Mouse (Mus musculus) stomach, embryonic 16.5 days (tissue): ENCODE results near the gene Ppp1r37. TPM values are rescaled to one million over a fixed set of nuclear protein-coding genes. Genes with fewer than 3 reads are reported as not detected.
A peak's percentile ranks its signal among the peaks of the same experiment; 100 is the strongest.

Experiments used
- ATAC-seq: fragments of 200-750 bp; cut with Nextera tagmentation; 2 replicates; pipeline ENCODE4 v1.8.0; 2017; ENCODE audit warnings: moderate number of reproducible peaks, moderate TSS enrichment; ENCODE audit not compliant: insufficient read depth, low FRiP score
- H3K27ac ChIP-seq: fragments of 300-500 bp; sonication (generic); 2 replicates; pipeline ENCODE4 v1.5.1; 2014; ENCODE audit warnings: low read length
- H3K27me3 ChIP-seq: fragments of 300-500 bp; sonication (generic); 2 replicates; pipeline ENCODE4 v1.6.1; 2014; ENCODE audit warnings: low read length, control low read depth, mixed read lengths; ENCODE audit not compliant: control insufficient read depth, insufficient read depth
- H3K36me3 ChIP-seq: fragments of 300-500 bp; sonication (generic); 2 replicates; pipeline ENCODE4 v1.6.1; 2014; ENCODE audit warnings: low read length; ENCODE audit not compliant: control insufficient read depth, insufficient read depth
- H3K4me1 ChIP-seq: fragments of 300-500 bp; sonication (generic); 2 replicates; pipeline ENCODE4 v1.6.1; 2014; ENCODE audit warnings: low read length, control low read depth, mixed read lengths; ENCODE audit not compliant: control insufficient read depth, insufficient read depth
- H3K4me2 ChIP-seq: fragments of 300-500 bp; sonication (generic); 2 replicates; pipeline ENCODE4 v1.6.1; 2014; ENCODE audit warnings: low read depth, low read length, mixed read lengths
- H3K4me3 ChIP-seq: fragments of 300-500 bp; sonication (generic); replicated peaks from 2 replicates; pipeline ENCODE4 v1.5.1; 2014; ENCODE audit warnings: mild to moderate bottlenecking, low read length
- H3K9ac ChIP-seq: fragments of 300-500 bp; sonication (generic); 2 replicates; pipeline ENCODE4 v1.6.1; 2014; ENCODE audit warnings: low read length
- H3K9me3 ChIP-seq: fragments of 300-500 bp; sonication (generic); replicated peaks from 2 replicates; pipeline ENCODE4 v1.6.1; 2016; ENCODE audit warnings: low read length, control low read depth; ENCODE audit not compliant: control insufficient read depth
- WGBS: fragments of 180-500 bp; shearing (Covaris S2); extraction: QIAGEN DNeasy Blood & Tissue Kit; methylation state at CpG from one replicate; pipeline ENCODE4 v1.1.7; 2014; 5-methylcytosine and 5-hydroxymethylcytosine counted together
- polyA plus RNA-seq: library from polyadenylated mRNA; unstranded; fragments of >200 nt; fragmentation: Nextera tagmentation; extraction: Ambion mirVana; gene quantifications from 2 replicates; pipeline ENCODE4 v1.2.1, GENCODE M21; 2015

Ppp1r37 gene
- polyA plus RNA-seq, 1 experiment from 2014 or later: 20.4 TPM

GRCm38 (mm10) chr7:19561431-19561764, 1.5 kb downstream of the Ppp1r37 start:
- H3K36me3 ChIP-seq: peaks cover 15% of the 10 kb centered on the region
- no peaks in the 10 kb centered on the region for H3K9me3 ChIP-seq
- ATAC-seq: no peak
- peak overlapping the region; percentile 98 for H3K4me2 ChIP-seq
- H3K9ac ChIP-seq: peak overlapping the region; percentile 97
- no peaks in the 10 kb centered on the region for H3K27me3 ChIP-seq
- under 1% methylated on average over 11 of the region's 11 CpGs for WGBS
- peak overlapping the region; percentile 95 for H3K27ac ChIP-seq
- H3K4me3 ChIP-seq: peak overlapping the region; percentile 99
- peaks cover 46% of the 10 kb centered on the region for H3K4me1 ChIP-seq

- peaks cover 15% of the 10 kb centered on the region for H3K36me3 ChIP-seq
- H3K4me3 ChIP-seq: peak overlapping the region; percentile 99
- H3K4me1 ChIP-seq: peaks cover 46% of the 10 kb centered on the region
- WGBS: 15% methylated on average over 11 of the region's 11 CpGs
- no peaks in the 10 kb centered on the region for H3K9me3 ChIP-seq
- no peak for ATAC-seq
- peak overlapping the region; percentile 95 for H3K27ac ChIP-seq
- peak overlapping the region; percentile 97 for H3K9ac ChIP-seq
- H3K4me2 ChIP-seq: peak overlapping the region; percentile 98
- no peaks in the 10 kb centered on the region for H3K27me3 ChIP-seq
Measured at GRCm38 (mm10) chr7:19560491-19561260, 2.2 kb downstream of the Ppp1r37 start.

GRCm38 (mm10) chr7:19558965-19559364, 3.9 kb downstream of the Ppp1r37 start:
- 46% methylated on average over 2 of the region's 2 CpGs for WGBS
- H3K27ac ChIP-seq: peak overlapping the region; percentile 28; the same call in 1 of the 2 replicates
- no peak for ATAC-seq
- peaks cover 50% of the 10 kb centered on the region for H3K4me1 ChIP-seq
- no peaks in the 10 kb centered on the region for H3K27me3 ChIP-seq
- no peak overlapping the region for H3K4me3 ChIP-seq
- H3K4me2 ChIP-seq: no peak overlapping the region
- no peak overlapping the region for H3K9ac ChIP-seq
- no peaks in the 10 kb centered on the region for H3K9me3 ChIP-seq
- no peaks in the 10 kb centered on the region for H3K36me3 ChIP-seq

- H3K4me3 ChIP-seq: no peak overlapping the region
- H3K36me3 ChIP-seq: no peaks in the 10 kb centered on the region
- H3K9me3 ChIP-seq: no peaks in the 10 kb centered on the region
- H3K4me2 ChIP-seq: no peak overlapping the region
- H3K4me1 ChIP-seq: peaks cover 44% of the 10 kb centered on the region
- H3K27ac ChIP-seq: peak overlapping the region; percentile 28
- ATAC-seq: no peak
- 80% methylated on average over 6 of the region's 6 CpGs for WGBS
- peak overlapping the region; percentile 43; the same call in 1 of the 2 replicates for H3K9ac ChIP-seq
- H3K27me3 ChIP-seq: no peaks in the 10 kb centered on the region
Measured at GRCm38 (mm10) chr7:19557982-19558900, 4.6 kb downstream of the Ppp1r37 start.

GRCm38 (mm10) chr7:19557086-19557485, 5.8 kb downstream of the Ppp1r37 start:
- Histone ChIP-seq H3K4me1 (peaks cover 48% of the 10 kb centered on the region), H3K4me3 (no peak overlapping the region), H3K27me3 (no peaks in the 10 kb centered on the region), H3K9me3 (no peaks in the 10 kb centered on the region), H3K27ac (no peak overlapping the region), H3K9ac (no peak overlapping the region), H3K4me2 (no peak overlapping the region), H3K36me3 (no peaks in the 10 kb centered on the region)
- WGBS: 77% methylated on average over 2 of the region's 2 CpGs
- ATAC-seq: no peak

GRCm38 (mm10) chr7:19554168-19554567, 8.7 kb downstream of the Ppp1r37 start:
- Histone ChIP-seq H3K27me3 (no peaks in the 10 kb centered on the region), H3K4me2 (no peak overlapping the region), H3K9me3 (no peaks in the 10 kb centered on the region), H3K9ac (no peak overlapping the region), H3K36me3 (no peaks in the 10 kb centered on the region), H3K4me1 (peaks cover 26% of the 10 kb centered on the region), H3K27ac (no peak overlapping the region), H3K4me3 (no peak overlapping the region)
- no peak for ATAC-seq
- 67% methylated on average over 1 of the region's 1 CpGs for WGBS

- ATAC-seq: peak; percentile 82
- no peak overlapping the region for H3K9ac ChIP-seq
Measured at GRCm38 (mm10) chr7:19552443-19552842, 10.4 kb downstream of the Ppp1r37 start.

GRCm38 (mm10) chr7:19551634-19552033, 11.2 kb downstream of the Ppp1r37 start:
- H3K4me1 ChIP-seq: peaks cover 30% of the 10 kb centered on the region
- no peak overlapping the region for H3K27ac ChIP-seq
- H3K27me3 ChIP-seq: no peaks in the 10 kb centered on the region
- WGBS: 66% methylated on average over 5 of the region's 5 CpGs
- H3K36me3 ChIP-seq: no peaks in the 10 kb centered on the region
- no peak overlapping the region for H3K9ac ChIP-seq
- no peaks in the 10 kb centered on the region for H3K9me3 ChIP-seq
- H3K4me3 ChIP-seq: no peak overlapping the region
- H3K4me2 ChIP-seq: no peak overlapping the region
- no peak for ATAC-seq

More at GRCm38 (mm10) chr7:19552443-19552842, 10.4 kb downstream of the Ppp1r37 start:
- no peaks in the 10 kb centered on the region for H3K36me3 ChIP-seq
- H3K9me3 ChIP-seq: no peaks in the 10 kb centered on the region
- H3K4me1 ChIP-seq: peaks cover 22% of the 10 kb centered on the region
- WGBS: 36% methylated on average over 2 of the region's 2 CpGs
- 0 out of 2 replicates have a peak overlapping the region, but pooled peaks have one; percentile 8 for H3K27ac ChIP-seq
- no peak overlapping the region for H3K4me2 ChIP-seq
- no peak overlapping the region for H3K4me3 ChIP-seq
- no peaks in the 10 kb centered on the region for H3K27me3 ChIP-seq

GRCm38 (mm10) chr7:19549394-19549793, 13.5 kb downstream of the Ppp1r37 start:
- H3K9ac ChIP-seq: no peak overlapping the region
- peaks cover 44% of the 10 kb centered on the region for H3K4me1 ChIP-seq
- H3K27me3 ChIP-seq: no peaks in the 10 kb centered on the region
- no peaks in the 10 kb centered on the region for H3K36me3 ChIP-seq
- WGBS: 70% methylated on average over 10 of the region's 10 CpGs
- no peak for ATAC-seq
- no peak overlapping the region for H3K4me2 ChIP-seq
- H3K27ac ChIP-seq: no peak overlapping the region
- H3K9me3 ChIP-seq: no peaks in the 10 kb centered on the region
- no peak overlapping the region for H3K4me3 ChIP-seq
